Mouse (Mus musculus) megakaryocyte, embryonic 14.5 days (primary cell): Measurements from ENCODE around the gene Banf2. TPM values are rescaled to one million over a fixed set of nuclear protein-coding genes. Genes with fewer than 3 reads are reported as not detected.

ENCODE experiments used
- H3K27me3 ChIP-seq: replicated peaks from 2 replicates; pipeline ENCODE3; 2012; ENCODE audit warnings: inconsistent platforms
- H3K36me3 ChIP-seq: replicated peaks from 2 replicates; pipeline ENCODE3; 2012; ENCODE audit warnings: low read length, inconsistent platforms, mixed read lengths
- H3K4me1 ChIP-seq: 2 replicates; pipeline ENCODE4 v1.6.1; 2012; ENCODE audit warnings: inconsistent platforms
- H3K4me3 ChIP-seq: replicated peaks from 2 replicates; pipeline ENCODE3; 2012; ENCODE audit warnings: moderate library complexity, mild to moderate bottlenecking, inconsistent platforms
- H3K9me3 ChIP-seq: 2 replicates; pipeline ENCODE4 v1.6.1; 2012; ENCODE audit warnings: inconsistent platforms
- FLI1 ChIP-seq: IDR thresholded peaks from 2 replicates; pipeline ENCODE4 v1.6.1; 2012; ENCODE audit warnings: low read length, inconsistent platforms, mixed read lengths
- GATA1 ChIP-seq: IDR thresholded peaks from 3 replicates; pipeline ENCODE4 v1.6.1; 2012; ENCODE audit warnings: mixed read lengths, low read length, inconsistent platforms, borderline replicate concordance
- polyA plus RNA-seq: library from polyadenylated mRNA; stranded (reverse); fragments of >175 nt; gene quantifications from 2 replicates; pipeline ENCODE4 v1.2.3, GENCODE M21; 2012; ENCODE audit warnings: low replicate concordance; ENCODE audit not compliant: insufficient read depth

Gene Banf2
- not detected in 2 replicates for polyA plus RNA-seq

GRCm38 (mm10) chr2:144032664-144033063 is at the start of gene Banf2:
Banf2 (plus strand) TSS chr2:144033059.
- H3K4me1 ChIP-seq: peaks cover 11% of the 10 kb centered on the region
- H3K9me3 ChIP-seq: 0 out of 2 replicates have a peak, but pooled peaks cover 1% of the 10 kb centered on the region
- TF ChIP-seq GATA1: no peak
- no peak for TF ChIP-seq FLI1
- H3K27me3 ChIP-seq: peaks cover 41% of the 10 kb centered on the region
- H3K36me3 ChIP-seq: no peaks in the 10 kb centered on the region
- no peak within 1 kb of the TSS for H3K4me3 ChIP-seq

GRCm38 (mm10) chr2:143983482-143983881 is 49.4 kb upstream of the Banf2 start:
- H3K4me3 ChIP-seq: no peak overlapping the region
- no peaks in the 10 kb centered on the region for H3K9me3 ChIP-seq
- no peaks in the 10 kb centered on the region for H3K27me3 ChIP-seq
- TF ChIP-seq GATA1: no peak
- TF ChIP-seq FLI1: no peak
- H3K4me1 ChIP-seq: peaks cover 80% of the 10 kb centered on the region
- peaks cover 99% of the 10 kb centered on the region for H3K36me3 ChIP-seq

GRCm38 (mm10) chr2:143987485-143987884 is 45.4 kb upstream of the Banf2 start:
- Histone ChIP-seq H3K36me3 (peaks cover 86% of the 10 kb centered on the region), H3K27me3 (no peaks in the 10 kb centered on the region), H3K9me3 (no peaks in the 10 kb centered on the region), H3K4me3 (no peak overlapping the region), H3K4me1 (peaks cover 81% of the 10 kb centered on the region)
- no peak for TF ChIP-seq GATA1
- TF ChIP-seq FLI1: no peak

GRCm38 (mm10) chr2:143988016-143988415 is 44.8 kb upstream of the Banf2 start:
- H3K4me3 ChIP-seq: no peak overlapping the region
- no peak for TF ChIP-seq FLI1
- no peak for TF ChIP-seq GATA1
- H3K27me3 ChIP-seq: no peaks in the 10 kb centered on the region
- no peaks in the 10 kb centered on the region for H3K9me3 ChIP-seq
- H3K4me1 ChIP-seq: peaks cover 81% of the 10 kb centered on the region
- peaks cover 82% of the 10 kb centered on the region for H3K36me3 ChIP-seq

GRCm38 (mm10) chr2:143990997-143991396 is 41.9 kb upstream of the Banf2 start:
- Histone ChIP-seq H3K4me1 (peaks cover 70% of the 10 kb centered on the region), H3K27me3 (no peaks in the 10 kb centered on the region), H3K9me3 (no peaks in the 10 kb centered on the region), H3K36me3 (peaks cover 60% of the 10 kb centered on the region), H3K4me3 (no peak overlapping the region)
- TF ChIP-seq GATA1 (no peak), FLI1 (no peak)

- H3K4me3 ChIP-seq: peak overlapping the region; percentile 60
- no peak for TF ChIP-seq FLI1
- no peak for TF ChIP-seq GATA1
- H3K36me3 ChIP-seq: peaks cover 53% of the 10 kb centered on the region
- H3K27me3 ChIP-seq: no peaks in the 10 kb centered on the region
- no peaks in the 10 kb centered on the region for H3K9me3 ChIP-seq
- peaks cover 76% of the 10 kb centered on the region for H3K4me1 ChIP-seq
These were observed 40.7 kb upstream of the Banf2 start for GRCm38 (mm10) chr2:143991964-143992672.

- Histone ChIP-seq H3K9me3 (no peaks in the 10 kb centered on the region), H3K27me3 (no peaks in the 10 kb centered on the region), H3K4me3 (peak overlapping the region; percentile 8), H3K4me1 (peaks cover 73% of the 10 kb centered on the region), H3K36me3 (peaks cover 48% of the 10 kb centered on the region)
- TF ChIP-seq GATA1 (no peak), FLI1 (no peak)
These were observed 39.9 kb upstream of the Banf2 start for GRCm38 (mm10) chr2:143992977-143993376.

- peaks cover 51% of the 10 kb centered on the region for H3K36me3 ChIP-seq
- H3K27me3 ChIP-seq: no peaks in the 10 kb centered on the region
- no peaks in the 10 kb centered on the region for H3K9me3 ChIP-seq
- TF ChIP-seq FLI1 (no peak), GATA1 (no peak)
- H3K4me3 ChIP-seq: no peak overlapping the region
- peaks cover 91% of the 10 kb centered on the region for H3K4me1 ChIP-seq
These were observed 30.5 kb upstream of the Banf2 start for GRCm38 (mm10) chr2:144002229-144002984.

- H3K4me1 ChIP-seq: peaks cover 94% of the 10 kb centered on the region
- H3K27me3 ChIP-seq: no peaks in the 10 kb centered on the region
- no peak overlapping the region for H3K4me3 ChIP-seq
- no peaks in the 10 kb centered on the region for H3K9me3 ChIP-seq
- peaks cover 60% of the 10 kb centered on the region for H3K36me3 ChIP-seq
- TF ChIP-seq FLI1 (no peak), GATA1 (no peak)
These were observed 29.3 kb upstream of the Banf2 start for GRCm38 (mm10) chr2:144003544-144003943.

- Histone ChIP-seq H3K4me3 (peak overlapping the region; percentile 70), H3K9me3 (no peaks in the 10 kb centered on the region), H3K36me3 (peaks cover 54% of the 10 kb centered on the region), H3K27me3 (no peaks in the 10 kb centered on the region), H3K4me1 (peaks cover 95% of the 10 kb centered on the region)
- no peak for TF ChIP-seq GATA1
- TF ChIP-seq FLI1: no peak
These were observed 27.5 kb upstream of the Banf2 start for GRCm38 (mm10) chr2:144005166-144005955.
